Mouse (Mus musculus) testis, adult 2 months (tissue): ENCODE data around the gene Trpc4ap. TPM values are rescaled to one million over a fixed set of nuclear protein-coding genes. Genes with fewer than 3 reads are reported as not detected.

Experiments used
- H3K27ac ChIP-seq: fragments of 200-500 bp; 2 replicates; pipeline ENCODE4 v1.5.1; 2012; ENCODE audit warnings: low read depth, low read length; ENCODE audit not compliant: control insufficient read depth, insufficient read depth
- H3K27me3 ChIP-seq: fragments of 200-500 bp; 2 replicates; pipeline ENCODE4 v1.6.1; 2012; ENCODE audit warnings: mild to moderate bottlenecking, low read length, moderate library complexity; ENCODE audit not compliant: control insufficient read depth, insufficient read depth
- H3K36me3 ChIP-seq: fragments of 200-500 bp; 2 replicates; pipeline ENCODE4 v1.6.1; 2012; ENCODE audit warnings: mild to moderate bottlenecking, low read length; ENCODE audit not compliant: control insufficient read depth, insufficient read depth
- H3K4me1 ChIP-seq: fragments of 200-500 bp; 2 replicates; pipeline ENCODE4 v1.6.1; 2012; ENCODE audit warnings: low read length; ENCODE audit not compliant: control insufficient read depth, insufficient read depth
- H3K4me3 ChIP-seq: fragments of 200-500 bp; 2 replicates; pipeline ENCODE4 v1.5.1; 2012; ENCODE audit warnings: low read depth, mild to moderate bottlenecking, low read length, moderate library complexity, mixed read lengths; ENCODE audit not compliant: control insufficient read depth
- CTCF ChIP-seq: fragments of 200-500 bp; IDR thresholded peaks from 2 replicates; pipeline ENCODE4 v1.5.1; 2012; ENCODE audit warnings: low read depth, mild to moderate bottlenecking, inconsistent platforms, low read length, moderate library complexity; ENCODE audit not compliant: control insufficient read depth, insufficient read depth, insufficient replicate concordance
- POLR2A ChIP-seq: fragments of 200-500 bp; IDR thresholded peaks from 2 replicates; pipeline ENCODE4 v1.6.1; 2012; ENCODE audit warnings: low read depth, mild to moderate bottlenecking, inconsistent platforms, low read length, moderate library complexity; ENCODE audit not compliant: control insufficient read depth
- polyA plus RNA-seq: library from polyadenylated mRNA; depleted of rRNA; stranded (reverse); fragments of >200 nt; gene quantifications from 2 replicates; pipeline ENCODE4 v1.2.3, GENCODE M21; 2012

The Trpc4ap gene
- polyA plus RNA-seq, 1 experiment = 82.2 TPM

DNA sequence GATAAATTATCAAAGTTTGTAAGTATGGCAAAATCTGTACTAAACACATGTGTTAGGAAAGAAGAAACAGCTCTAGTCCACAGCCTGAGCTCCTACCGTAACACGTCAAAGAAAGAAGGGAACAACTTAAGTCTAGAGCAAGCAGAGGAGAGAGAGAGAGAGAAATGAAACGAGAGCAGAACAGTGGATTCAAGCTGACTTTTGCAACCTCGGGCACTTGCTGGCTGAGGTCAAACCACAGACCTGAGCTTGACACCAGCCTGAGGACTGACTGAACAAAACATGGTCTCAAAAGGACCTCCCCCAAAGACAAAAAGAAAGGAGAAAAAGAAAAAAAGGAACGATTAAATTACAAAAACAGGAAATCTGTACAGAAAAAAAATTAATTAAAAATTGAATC is 11.6 kb downstream of the Trpc4ap start:
- H3K27me3 ChIP-seq = no peaks in the 10 kb centered on the region
- no peak overlapping the region for H3K27ac ChIP-seq
- H3K4me3 ChIP-seq = no peak overlapping the region
- no peak for TF ChIP-seq POLR2A
- TF ChIP-seq CTCF = no peak
- H3K4me1 ChIP-seq = no peaks in the 10 kb centered on the region
- H3K36me3 ChIP-seq = no peaks in the 10 kb centered on the region

DNA sequence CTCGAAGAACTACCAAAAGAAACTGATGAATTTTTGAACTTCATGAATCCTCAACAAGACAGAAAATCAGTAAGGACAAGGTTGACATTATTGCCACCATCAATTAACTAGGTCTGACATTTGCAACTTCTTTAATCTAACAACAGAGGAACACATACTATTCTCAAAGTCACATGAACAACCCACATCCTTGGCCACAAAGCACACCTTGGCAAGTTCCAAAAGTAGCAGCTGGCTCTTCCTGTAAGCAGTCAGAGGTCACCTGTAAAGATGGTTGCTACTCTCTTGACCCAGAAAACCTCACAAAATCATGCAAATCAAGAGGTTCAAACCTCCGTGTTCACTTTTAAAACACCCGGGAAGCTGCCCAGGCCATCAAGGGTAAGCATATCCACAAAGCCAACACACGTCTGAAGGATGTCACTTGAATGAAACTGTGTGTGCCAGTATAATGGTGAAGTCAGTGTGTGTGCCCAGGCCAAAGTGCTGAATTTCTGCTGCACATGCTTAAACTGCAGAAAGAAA is 12.5 kb downstream of the Trpc4ap start:
- Histone ChIP-seq H3K4me3 (no peak overlapping the region), H3K4me1 (no peaks in the 10 kb centered on the region), H3K27ac (no peak overlapping the region), H3K36me3 (no peaks in the 10 kb centered on the region), H3K27me3 (no peaks in the 10 kb centered on the region)
- TF ChIP-seq POLR2A (no peak), CTCF (no peak)

DNA sequence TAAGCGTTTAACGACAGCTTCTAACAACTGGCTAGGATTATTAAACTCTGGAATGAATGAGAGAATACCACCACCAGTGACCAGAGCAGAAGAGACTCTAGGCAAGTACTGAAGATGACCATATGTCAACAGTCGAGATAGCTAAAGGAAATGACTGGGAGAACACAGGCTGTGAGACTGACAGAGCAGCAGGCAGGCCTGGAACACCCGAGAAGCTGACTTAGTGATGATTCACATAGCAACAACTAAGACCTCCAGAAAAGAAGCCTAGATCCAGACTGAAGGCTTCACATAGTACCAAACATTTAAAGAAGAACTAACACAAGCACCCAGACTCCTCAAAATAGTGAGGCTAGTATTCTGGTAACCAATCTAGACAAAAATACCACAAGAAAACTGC is 17.1 kb downstream of the Trpc4ap start:
- H3K4me3 ChIP-seq = no peak overlapping the region
- TF ChIP-seq CTCF = no peak
- TF ChIP-seq POLR2A = no peak

DNA sequence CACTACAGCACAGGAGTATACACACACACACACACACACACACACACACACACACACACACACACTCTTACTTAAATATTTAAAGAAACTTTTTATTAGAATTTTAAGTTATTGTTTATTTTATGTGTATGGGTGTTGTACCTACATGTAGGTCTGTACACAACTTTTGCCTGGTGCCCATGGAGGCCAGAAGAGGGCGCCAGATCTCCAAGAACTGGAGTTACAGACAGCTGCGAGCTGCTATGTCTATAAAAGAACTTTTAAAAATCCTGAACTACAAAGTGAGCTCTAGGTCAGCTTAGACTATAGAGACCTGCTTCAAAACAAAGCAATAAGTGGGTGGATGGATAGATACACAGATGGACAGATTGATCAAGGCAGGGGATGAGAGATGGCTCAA is 18.6 kb downstream of the Trpc4ap start:
- Histone ChIP-seq H3K27me3 (no peaks in the 10 kb centered on the region), H3K27ac (no peak overlapping the region), H3K4me1 (no peaks in the 10 kb centered on the region), H3K36me3 (peaks cover 5% of the 10 kb centered on the region; the same call in 1 of the 2 replicates), H3K4me3 (no peak overlapping the region)
- TF ChIP-seq POLR2A = no peak
- TF ChIP-seq CTCF = peak; percentile 32; the same call in 1 of the 2 replicates

More for the DNA sequence above, 17.1 kb downstream of the Trpc4ap start:
- Histone ChIP-seq H3K27ac (no peak overlapping the region), H3K27me3 (no peaks in the 10 kb centered on the region), H3K4me1 (no peaks in the 10 kb centered on the region), H3K36me3 (peaks cover 5% of the 10 kb centered on the region; the same call in 1 of the 2 replicates)

DNA sequence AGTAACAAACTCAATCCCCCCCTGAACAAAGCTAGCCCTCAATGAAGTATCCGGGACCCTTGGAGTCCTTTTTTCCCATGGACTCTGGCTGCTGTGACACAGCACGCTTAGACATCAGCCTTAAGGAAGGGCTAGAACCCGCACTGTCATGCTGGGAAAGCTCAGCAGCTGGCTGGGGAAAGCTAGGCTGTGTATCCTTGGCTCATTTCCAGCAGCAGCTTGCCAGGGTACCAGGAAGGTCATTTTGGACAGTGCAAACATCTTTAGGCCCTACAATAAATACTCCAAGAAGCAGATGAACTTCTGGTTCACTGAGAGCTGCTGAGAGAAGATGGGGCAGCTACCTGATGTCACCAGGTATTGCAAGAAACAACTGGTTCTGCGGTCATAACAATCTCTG is 20.9 kb downstream of the Trpc4ap start:
- Histone ChIP-seq H3K4me3 (no peak overlapping the region), H3K4me1 (no peaks in the 10 kb centered on the region), H3K27me3 (no peaks in the 10 kb centered on the region), H3K27ac (no peak overlapping the region), H3K36me3 (peaks cover 6% of the 10 kb centered on the region; the same call in 1 of the 2 replicates)
- TF ChIP-seq CTCF (no peak), POLR2A (no peak)

DNA sequence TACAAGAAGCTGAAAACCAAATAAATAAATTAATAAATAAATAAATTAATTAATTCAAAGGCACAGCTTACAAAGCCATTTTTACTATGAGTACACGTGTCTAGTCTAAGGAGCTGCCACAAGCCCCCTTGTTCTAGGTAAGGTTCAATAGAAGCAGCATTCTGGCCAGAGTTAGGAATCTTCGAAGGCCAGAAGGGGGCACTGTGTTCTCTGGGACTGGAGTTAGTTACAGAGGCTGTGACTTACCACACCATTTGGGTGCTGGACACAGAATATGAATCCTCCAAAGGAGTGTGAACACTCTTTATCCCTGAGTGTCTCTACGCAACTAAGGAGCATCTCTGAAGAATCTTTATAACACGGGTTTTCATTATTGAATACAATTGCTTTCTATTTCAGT is 23.7 kb downstream of the Trpc4ap start:
- Histone ChIP-seq H3K4me3 (no peak overlapping the region), H3K27me3 (no peaks in the 10 kb centered on the region), H3K27ac (no peak overlapping the region), H3K36me3 (peaks cover 6% of the 10 kb centered on the region), H3K4me1 (no peaks in the 10 kb centered on the region)
- TF ChIP-seq CTCF (no peak), POLR2A (no peak)

DNA sequence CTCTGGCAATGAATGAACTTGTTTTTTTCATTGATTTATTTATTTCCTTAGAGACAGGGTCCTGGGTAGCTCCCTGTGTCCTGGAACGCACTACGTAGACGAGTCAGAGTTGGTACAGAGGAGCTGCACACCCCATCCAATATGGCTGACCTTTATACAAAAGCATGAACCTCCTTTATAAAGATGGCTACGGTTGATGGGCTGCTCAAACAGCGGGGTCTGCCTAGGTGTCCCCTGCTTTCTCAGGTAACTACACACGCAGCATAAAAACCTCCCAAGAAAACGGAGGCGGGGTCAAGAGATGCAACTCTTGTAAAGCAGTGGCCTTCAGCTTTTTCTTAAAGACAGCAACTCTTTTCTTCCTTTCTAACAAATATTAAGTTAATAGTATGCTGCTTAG is 24.3 kb downstream of the Trpc4ap start:
- no peaks in the 10 kb centered on the region for H3K4me1 ChIP-seq
- no peak overlapping the region for H3K27ac ChIP-seq
- H3K27me3 ChIP-seq = no peaks in the 10 kb centered on the region
- no peak for TF ChIP-seq POLR2A
- no peak for TF ChIP-seq CTCF
- H3K36me3 ChIP-seq = peaks cover 6% of the 10 kb centered on the region
- no peak overlapping the region for H3K4me3 ChIP-seq

DNA sequence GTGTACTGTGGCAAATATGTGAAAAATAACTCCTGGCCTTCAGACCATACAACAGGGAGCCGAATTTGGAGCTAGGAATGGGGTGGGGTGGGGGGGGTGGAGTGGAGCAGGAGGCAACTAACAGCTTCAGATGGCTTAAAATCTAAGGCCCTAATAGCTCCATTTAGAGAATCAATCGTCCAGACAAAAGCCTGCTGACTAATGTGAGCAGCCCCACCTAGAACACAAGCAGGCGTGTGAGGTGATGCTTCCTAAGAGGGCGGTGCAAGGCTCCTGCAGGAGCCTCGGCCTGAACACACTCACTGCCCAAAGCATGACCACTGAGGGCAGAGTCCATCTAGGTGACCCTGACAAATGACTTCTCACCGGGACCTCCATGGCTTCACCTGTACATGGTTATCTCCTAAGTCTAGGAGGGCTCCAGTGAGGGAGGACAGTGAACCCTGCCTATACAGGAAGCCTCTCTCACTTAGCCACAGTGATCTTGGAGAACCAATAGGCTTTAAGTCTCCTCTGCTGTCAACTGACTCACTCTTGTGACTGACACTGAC is 28.2 kb downstream of the Trpc4ap start:
- Histone ChIP-seq H3K36me3 (peaks cover 4% of the 10 kb centered on the region), H3K27me3 (no peaks in the 10 kb centered on the region), H3K27ac (no peak overlapping the region), H3K4me3 (no peak overlapping the region), H3K4me1 (no peaks in the 10 kb centered on the region)
- TF ChIP-seq POLR2A = no peak
